Mouse (Mus musculus) kidney, postnatal 4 days (tissue): Measurements from ENCODE around the gene Actr10.

Experiments used
- DNase-seq, 2 experiments: peaks; one replicate each; pipeline ENCODE4 v3.0.0; 2021; ENCODE audit warnings: mixed read lengths in 2 of 2

The Actr10 gene

GRCm38 (mm10) chr12:70937571-70938384, at the start of gene Actr10:
Gene Actr10 (plus strand): TSS chr12:70937857.
- DNase-seq = peak; percentile 95 to 96

- no peak for DNase-seq
These were observed 47.3 kb upstream of the Actr10 start for GRCm38 (mm10) chr12:70890405-70890804.

GRCm38 (mm10) chr12:70890874-70891470, 46.7 kb upstream of the Actr10 start:
- DNase-seq = no peak

GRCm38 (mm10) chr12:70895275-70895674, 42.4 kb upstream of the Actr10 start:
- DNase-seq = no peak

GRCm38 (mm10) chr12:70896068-70896467, 41.6 kb upstream of the Actr10 start:
- no peak for DNase-seq

GRCm38 (mm10) chr12:70897434-70897833, 40.2 kb upstream of the Actr10 start:
- peak; percentile 48 to 51 for DNase-seq

GRCm38 (mm10) chr12:70898450-70898849, 39.2 kb upstream of the Actr10 start:
- DNase-seq = peak; percentile 49 to 54

- DNase-seq = no peak
These were observed 33.2 kb upstream of the Actr10 start for GRCm38 (mm10) chr12:70904471-70904870.

- no peak for DNase-seq
These were observed 30.8 kb upstream of the Actr10 start for GRCm38 (mm10) chr12:70906867-70907266.

- no peak for DNase-seq
These were observed 30.0 kb upstream of the Actr10 start for GRCm38 (mm10) chr12:70907651-70908050.

GRCm38 (mm10) chr12:70908076-70908475, 29.6 kb upstream of the Actr10 start:
- no peak for DNase-seq

GRCm38 (mm10) chr12:70910241-70910720, 27.4 kb upstream of the Actr10 start:
- DNase-seq = peak; percentile 88 to 91

GRCm38 (mm10) chr12:70911029-70911428, 26.6 kb upstream of the Actr10 start:
- DNase-seq = peak; percentile 91 to 93

GRCm38 (mm10) chr12:70911676-70912379, 25.8 kb upstream of the Actr10 start:
- no peak for DNase-seq

GRCm38 (mm10) chr12:70913429-70913828, 24.2 kb upstream of the Actr10 start:
- peak; percentile 71 to 74 for DNase-seq

GRCm38 (mm10) chr12:70914387-70914786, 23.3 kb upstream of the Actr10 start:
- peak; percentile 49 to 62 for DNase-seq

GRCm38 (mm10) chr12:70929781-70930180, 7.9 kb upstream of the Actr10 start:
- DNase-seq = no peak

- peak; percentile 11 to 40 for DNase-seq
These were observed 507 bp upstream of the Actr10 start for GRCm38 (mm10) chr12:70937150-70937549.

GRCm38 (mm10) chr12:70940806-70941205, 3.1 kb downstream of the Actr10 start:
- DNase-seq = no peak

GRCm38 (mm10) chr12:70944181-70944580, 6.5 kb downstream of the Actr10 start:
- DNase-seq = no peak

GRCm38 (mm10) chr12:70946585-70947256, 9.1 kb downstream of the Actr10 start:
- no peak for DNase-seq

GRCm38 (mm10) chr12:70958640-70959039, 21.0 kb downstream of the Actr10 start:
- DNase-seq = no peak

- peak in 1 of 2 experiments; percentile 10 for DNase-seq
These were observed 29.9 kb downstream of the Actr10 start for GRCm38 (mm10) chr12:70967581-70967980.
